Mouse (Mus musculus) left cerebral cortex, adult 18-20 months (tissue): Measurements from ENCODE around the gene Uqcr10. TPM values are rescaled to one million over a fixed set of nuclear protein-coding genes. Genes with fewer than 3 reads are reported as not detected.
"Not testable (repeated sequence)": the region's sequence is repeated elsewhere in the genome, so short reads cannot be mapped to it uniquely, and the experiment has no call there.

Experiments used
- DNase-seq, 2 experiments: peaks; one replicate each; pipeline ENCODE4 v3.0.0; 2021 to 2022; ENCODE audit warnings: low spot score in 2 of 2, mixed read lengths in 1 of 2
- total RNA-seq, 2 experiments: library from RNA; stranded (reverse); gene quantifications; 2 replicates each; pipeline ENCODE4 v1.2.3; 2021

The Uqcr10 gene
- total RNA-seq, 2 experiments from 2014 or later, result 347 to 391 TPM

DNA sequence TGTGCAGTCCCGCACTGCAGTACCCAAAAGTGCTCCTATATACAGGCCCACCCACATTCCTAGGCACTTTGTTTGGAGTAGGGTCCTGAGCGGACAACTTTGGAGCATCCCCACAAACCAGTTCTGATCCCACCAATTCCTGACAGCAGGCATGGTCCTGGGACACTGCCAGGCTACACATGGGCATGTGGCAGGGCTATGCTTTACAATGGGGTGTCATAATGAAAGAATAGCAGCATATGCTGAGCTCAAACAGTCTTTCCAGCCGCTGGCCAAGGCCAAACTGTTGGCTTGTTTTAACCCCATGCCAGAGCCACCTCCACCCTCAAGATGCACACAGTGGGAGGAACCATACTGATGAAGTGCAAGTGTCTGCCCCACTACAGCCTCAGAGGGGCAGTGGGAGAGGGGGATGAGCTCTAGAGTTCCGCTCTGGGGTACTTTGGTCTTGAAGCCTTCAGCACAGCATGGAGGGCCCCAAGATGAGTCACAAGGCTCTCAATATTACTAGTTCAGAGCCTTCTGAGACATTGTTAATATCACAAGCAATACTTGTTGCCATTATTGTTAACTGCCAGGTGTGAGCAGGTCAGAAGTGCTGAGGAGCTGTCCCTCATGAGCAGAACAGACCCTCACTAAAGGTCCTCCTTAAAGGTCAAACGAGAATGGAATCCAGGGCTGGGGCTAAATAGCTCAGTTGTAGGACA is 12.5 kb upstream of the Uqcr10 start:
- no peak for DNase-seq

DNA sequence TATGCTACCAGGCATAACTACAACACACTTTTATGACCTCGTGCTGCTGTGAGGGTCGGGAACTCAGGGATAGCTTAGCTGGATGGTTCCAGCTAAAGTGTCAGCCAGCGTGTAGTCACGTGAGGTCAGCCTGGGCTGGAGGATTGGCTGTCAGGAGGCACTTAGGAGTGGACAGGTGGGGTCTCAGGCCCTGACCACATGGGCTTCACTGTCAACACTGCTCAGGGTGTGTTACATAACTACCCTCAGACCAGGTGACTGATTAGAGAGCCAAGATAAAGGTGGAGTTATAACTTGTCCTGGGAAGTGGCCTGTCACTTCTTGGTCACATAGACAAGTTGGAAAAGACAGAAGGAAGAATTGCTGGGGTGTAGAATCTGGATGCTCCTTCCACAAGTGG is 11.5 kb upstream of the Uqcr10 start:
- DNase-seq, result no peak

DNA sequence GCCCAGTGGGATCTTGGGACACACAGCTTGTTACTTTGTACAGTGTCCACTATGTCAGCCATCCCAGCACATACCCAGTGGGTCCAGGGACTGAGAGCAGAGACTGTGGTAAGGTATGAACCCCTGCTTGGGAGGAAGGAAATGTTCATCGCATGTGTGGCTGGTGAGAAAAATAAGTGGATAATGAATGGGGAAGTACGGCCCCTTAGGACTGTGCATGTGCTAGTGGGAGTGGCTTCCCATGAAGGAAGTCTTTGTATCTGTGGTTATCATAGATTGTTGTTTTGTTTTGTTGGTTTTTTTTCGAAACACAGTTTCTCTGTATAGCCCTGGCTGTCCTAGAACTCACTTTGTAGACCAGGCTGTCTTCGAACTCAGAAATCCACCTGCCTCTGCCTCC is 10.6 kb upstream of the Uqcr10 start:
- no peak for DNase-seq

DNA sequence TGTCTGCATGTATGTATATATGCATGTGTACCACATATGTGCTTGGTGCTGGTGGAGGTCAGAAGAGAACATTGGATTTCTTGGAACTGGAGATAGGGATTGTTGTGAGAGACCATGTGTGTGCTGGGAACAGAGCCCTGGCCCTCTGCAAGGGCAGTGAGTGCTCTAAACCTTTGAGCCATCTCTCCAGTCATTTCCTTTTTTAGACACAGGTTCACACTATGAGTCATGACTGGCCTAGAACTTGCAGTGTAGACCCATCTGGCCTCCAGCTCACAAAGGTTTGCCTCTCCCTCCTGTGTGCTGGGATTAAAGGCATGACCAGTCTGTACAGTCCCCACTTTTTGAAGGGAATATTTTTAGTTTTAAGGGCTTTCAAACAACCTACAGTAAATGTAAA is 8.7 kb upstream of the Uqcr10 start:
- no peak for DNase-seq

DNA sequence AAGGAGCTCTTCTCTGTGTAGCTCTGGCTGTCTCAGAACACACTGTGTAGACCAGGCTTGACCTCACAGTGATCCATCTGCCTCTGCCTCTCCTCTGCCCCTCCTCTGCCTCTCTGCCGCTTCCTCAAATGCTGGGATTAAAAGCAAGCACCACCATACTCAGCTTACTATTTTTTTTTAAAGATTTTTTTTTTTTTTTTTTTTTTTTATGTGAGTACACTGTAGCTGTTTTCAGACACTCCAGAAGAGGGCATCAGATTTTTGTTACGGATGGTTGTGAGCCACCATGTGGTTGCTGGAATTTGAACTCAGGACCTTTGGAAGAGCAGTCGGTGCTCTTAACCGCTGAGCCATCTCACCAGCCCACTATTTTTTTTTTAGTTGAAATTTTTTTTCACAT is 6.0 kb upstream of the Uqcr10 start:
- not testable (repeated sequence) for DNase-seq

GRCm38 (mm10) chr11:4705178-4705577 is 1.0 kb upstream of the Uqcr10 start:
- DNase-seq, result no peak

DNA sequence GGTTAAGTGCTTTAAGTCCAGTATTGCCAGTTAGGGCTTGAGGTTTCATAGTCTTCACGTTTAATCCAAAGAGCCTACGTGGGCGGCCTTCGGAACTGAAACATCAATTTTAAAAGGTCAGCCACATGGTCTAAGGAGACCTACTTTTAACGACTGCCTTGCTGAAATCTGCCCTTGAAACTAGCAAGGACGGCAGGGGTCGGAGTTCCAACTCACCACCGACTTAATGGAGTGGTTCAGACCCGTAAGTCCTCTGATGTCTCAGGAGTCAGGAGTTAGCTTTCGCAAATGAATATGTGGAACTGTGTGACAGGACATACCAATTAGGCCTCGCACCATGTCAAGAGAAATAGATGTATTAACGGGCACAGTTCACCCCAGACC is 462 bp downstream of the Uqcr10 start:
- DNase-seq, result no peak

DNA sequence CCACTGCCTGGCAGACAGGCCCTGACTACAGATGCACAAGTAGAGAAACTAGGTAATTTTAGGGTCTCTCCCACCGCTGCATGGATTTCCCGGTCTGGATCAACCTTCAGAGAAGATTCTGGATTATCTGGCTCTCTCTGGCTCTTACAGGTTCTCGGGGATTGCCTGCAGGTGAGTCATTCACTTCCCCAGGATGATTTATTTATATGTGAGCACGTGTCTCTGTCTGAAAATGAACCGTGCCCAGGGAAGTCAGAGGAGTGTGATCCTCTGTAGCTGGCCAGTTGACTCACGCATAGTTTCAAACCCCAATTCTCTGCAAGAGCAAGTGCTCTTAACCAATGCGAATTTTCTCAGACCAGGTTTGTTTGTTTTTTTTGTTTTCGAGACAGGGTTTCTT is 3.4 kb downstream of the Uqcr10 start:
- DNase-seq, result no peak

DNA sequence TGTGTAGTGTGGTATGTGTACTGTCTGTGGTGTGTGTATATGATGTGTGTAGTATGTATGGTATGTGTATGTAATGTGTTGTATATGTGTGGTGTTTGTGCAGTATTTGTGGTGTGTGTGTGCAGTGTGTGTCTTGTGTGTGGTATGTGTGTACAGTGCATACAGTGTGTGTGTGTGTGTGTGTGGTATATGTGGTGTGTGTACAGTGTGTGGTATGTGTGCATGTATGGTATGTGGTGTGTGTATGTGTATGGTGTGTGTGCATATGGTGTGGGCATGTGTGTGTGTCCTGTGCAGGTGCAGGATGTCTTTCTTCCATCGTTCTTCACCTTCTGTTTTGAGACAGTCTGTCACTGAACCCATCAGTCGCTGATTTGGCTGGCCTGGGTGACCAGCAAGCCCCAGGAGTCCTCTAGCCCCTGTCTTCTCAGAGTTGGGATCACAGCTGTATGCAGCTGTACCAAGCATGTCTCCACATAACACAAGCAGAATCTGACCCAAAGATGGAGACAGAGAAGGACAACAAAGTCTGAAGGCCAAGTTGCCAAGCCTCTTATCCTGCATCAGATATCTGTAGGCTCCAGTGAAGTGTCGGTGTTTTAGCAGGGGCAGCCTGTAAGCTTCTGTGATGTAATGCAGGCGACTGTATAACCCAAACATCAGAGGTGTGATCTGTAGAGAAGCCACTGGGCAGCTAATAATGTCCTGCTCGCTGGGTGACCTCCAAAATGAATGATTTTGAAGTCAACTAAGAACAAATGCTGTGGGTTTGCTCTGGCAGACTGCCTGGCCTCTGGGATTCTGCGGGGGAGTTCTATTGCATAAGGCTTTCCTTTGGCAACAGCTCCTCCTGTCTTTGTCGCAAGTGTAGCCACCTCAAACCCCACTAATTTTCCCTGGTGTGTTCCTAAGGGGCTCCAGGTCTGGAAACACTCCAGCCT is 6.8 kb downstream of the Uqcr10 start:
- peak; percentile 74 to 85 for DNase-seq

DNA sequence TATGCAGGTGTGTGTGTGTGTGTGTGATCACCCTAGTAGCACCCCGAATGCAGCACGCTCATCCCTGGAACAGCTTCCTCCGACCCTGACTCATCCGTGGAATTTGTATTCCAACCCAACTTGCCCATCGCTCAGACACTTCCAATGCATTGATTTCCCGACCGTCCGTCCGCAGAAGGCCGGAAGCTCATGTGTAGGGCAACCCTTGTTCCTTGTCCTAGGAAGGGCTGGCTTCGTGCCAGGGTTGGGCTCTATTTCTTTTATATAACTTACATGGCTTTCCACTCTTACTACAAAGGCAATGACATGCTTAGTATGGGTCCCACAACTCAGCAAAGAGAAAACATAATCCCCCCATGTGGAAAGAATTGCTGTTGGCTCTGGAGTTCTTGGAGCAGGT is 12.0 kb downstream of the Uqcr10 start:
- no peak for DNase-seq

- no peak for DNase-seq
These were observed 12.9 kb downstream of the Uqcr10 start for GRCm38 (mm10) chr11:4691213-4691612.

DNA sequence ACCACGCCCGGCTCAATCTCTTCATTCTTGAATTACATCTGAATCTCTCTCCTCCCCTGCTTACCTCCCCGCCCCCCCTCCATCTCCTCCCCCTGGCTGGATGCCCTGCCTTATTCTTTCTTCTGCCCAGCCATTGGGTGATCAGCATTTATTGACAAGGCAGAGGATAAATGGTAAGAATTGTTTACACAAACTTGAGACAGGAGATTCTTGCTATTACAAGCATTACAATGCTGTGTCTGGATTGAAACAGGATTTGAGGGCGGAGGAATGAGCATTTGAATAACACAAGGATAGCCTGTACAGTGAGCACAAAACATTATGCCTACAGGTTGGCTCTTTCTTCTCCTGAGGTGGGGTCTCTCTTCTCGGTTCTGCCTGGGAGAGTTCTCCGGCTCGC is 13.8 kb downstream of the Uqcr10 start:
- DNase-seq, result no peak

DNA sequence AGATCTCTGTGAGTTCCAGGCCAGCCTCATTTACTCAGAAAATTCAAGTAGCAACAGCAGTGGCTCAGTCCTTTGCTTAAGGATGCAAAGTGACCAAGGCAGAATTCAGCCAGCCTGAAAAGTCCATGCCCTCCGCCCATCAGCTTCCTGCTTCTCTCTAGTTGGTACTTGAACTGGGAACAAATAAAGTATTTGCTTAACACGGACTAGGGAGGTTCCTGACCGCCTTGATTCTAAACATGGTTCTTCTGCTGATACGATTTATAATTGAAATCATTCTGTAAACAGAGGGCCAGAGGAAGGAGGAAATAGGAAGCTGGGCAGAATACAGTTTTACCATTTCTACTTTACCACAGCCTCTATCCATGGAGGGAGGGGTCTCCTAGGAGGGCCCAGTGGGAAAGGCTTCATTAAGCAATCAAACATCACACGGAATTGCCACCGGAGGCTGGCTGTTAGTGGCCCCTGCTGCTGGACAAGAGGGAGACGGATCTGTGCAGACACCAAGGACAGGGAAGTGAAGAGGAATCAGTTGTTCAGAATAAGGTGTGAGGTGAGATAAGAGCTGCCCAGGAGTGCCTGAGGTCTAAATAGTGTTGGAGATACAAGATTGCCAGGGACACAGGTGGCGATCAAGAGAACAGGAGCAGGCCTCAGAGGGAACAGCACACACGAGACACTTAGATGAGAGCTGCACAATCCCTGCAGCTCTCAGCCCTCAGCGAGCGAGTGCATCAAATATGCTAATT is 15.3 kb downstream of the Uqcr10 start:
- DNase-seq, result no peak

DNA sequence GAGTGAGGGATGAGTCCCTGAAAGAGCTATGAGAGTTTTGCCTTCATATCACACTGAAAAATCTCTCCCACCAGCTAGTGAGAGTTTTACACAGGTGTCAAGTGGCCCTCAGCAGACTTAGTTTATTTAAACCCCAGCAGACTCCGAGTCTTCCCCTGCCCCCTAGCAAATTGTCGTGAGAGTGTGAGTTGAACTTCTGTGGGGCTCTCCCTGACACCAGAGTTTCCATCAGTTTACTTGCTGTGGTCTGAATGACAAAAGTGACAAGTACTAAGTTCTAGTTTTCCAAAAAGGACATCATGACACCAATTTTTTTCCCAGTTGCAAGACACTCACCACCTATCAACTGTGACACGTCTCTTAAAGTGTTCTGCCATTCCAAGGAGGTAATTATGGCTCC is 16.3 kb downstream of the Uqcr10 start:
- DNase-seq, result no peak

- no peak for DNase-seq
These were observed 17.1 kb downstream of the Uqcr10 start for GRCm38 (mm10) chr11:4687027-4687426.

DNA sequence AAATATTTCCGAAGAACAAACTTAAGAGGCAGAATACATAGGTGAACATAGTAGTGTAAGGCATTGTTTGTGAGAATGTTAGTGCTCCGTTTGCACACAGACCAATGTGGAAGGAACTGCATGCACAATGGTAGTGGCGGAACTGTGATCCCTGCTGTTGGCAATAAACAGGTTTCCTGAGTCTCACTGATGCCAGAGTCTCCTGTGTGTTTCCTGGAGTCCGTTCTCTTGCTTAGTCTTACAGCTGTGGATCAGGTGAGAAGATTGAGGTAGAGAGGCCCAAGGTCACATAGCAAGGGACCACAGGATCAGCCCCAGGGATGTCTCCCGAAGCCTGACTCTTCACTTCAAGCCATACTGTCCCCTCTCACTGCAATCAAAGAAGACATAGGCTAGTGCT is 18.6 kb downstream of the Uqcr10 start:
- no peak for DNase-seq

DNA sequence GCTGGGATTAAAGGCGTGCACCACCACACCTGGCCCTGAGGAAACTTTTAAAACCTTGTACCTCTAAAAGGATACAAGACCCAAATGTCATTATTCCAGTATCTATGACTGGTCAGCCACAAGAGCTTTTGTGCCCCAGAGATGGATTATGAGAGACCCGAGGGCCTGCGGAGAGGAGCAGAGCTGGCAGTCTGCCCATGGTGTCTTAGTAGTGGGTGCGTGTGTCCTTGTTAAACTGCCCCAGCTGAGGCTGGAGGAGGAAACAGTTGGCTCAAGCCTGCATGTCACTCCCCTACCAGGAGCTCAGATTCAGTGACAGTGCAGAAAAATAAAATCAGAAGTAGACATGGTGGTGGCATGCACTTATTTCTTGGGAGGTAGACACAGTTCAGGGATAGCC is 19.1 kb downstream of the Uqcr10 start:
- no peak for DNase-seq

DNA sequence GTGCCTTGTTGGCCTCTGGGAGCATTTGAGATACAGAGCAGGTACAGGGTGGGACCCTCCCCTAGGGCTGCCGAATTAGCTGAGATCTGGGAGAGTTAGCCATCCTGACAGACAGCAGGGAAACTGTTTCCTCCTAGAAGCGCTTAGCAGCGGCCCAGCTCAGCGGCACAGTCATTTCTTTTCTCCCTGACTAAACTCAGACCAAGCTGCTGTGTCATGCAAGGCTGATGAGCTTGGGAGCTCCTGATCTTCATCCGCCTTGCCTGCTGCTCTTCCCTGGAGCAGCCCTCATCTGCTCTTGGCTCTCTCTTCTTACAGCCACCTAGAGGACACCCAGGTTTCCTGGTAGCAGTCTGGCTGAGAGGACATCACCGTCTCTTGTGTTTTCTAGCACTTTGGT is 20.0 kb downstream of the Uqcr10 start:
- no peak for DNase-seq

GRCm38 (mm10) chr11:4683516-4683915 is 20.6 kb downstream of the Uqcr10 start:
- DNase-seq, result no peak

- DNase-seq, result no peak
These were observed 24.0 kb downstream of the Uqcr10 start for GRCm38 (mm10) chr11:4680126-4680525.

DNA sequence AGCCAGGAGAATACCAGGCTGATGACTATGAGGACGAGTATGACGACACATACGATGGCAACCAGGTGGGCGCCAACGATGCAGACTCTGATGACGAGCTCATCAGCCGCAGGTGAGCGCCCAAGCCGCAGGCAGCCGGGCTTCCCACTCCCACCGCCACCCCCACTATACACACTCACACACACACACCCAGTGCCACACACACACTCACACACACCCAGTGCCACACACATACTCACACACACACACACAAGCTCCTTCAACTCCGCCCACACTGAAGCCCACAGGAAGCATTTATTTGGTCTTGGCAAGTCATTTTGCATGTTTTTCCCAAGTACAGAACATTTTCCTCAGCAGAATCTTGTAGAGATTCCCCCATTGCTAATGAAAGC is 24.7 kb downstream of the Uqcr10 start:
- DNase-seq, result peak; percentile 45 to 55
